Mouse (Mus musculus): ENCODE measurements at regions not wholly inside any gene's neighbourhood (a gene's known extent, or its start where the extent isn't known, plus 50 kb on each side); places are given as distances from the start of the nearest gene placed in this dataset.

GRCm38 (mm10) chr4:16739785-16740184 lies 2865.5 kb upstream of the Gm12353 start:
- no peak for TF ChIP-seq CHD2 (IDR thresholded peaks at IDR 0.05; ENCODE audit: low read depth, low read length)
- no peak for TF ChIP-seq ZNF384 (IDR thresholded peaks at IDR 0.05; ENCODE audit: low read depth, low read length)

Measured in ES-E14 (cell line).